Mouse (Mus musculus): ENCODE results near the gene Cacna2d4. TPM values are rescaled to one million over a fixed set of nuclear protein-coding genes. Genes with fewer than 3 reads are reported as not detected.

Cacna2d4 gene
- total RNA-seq, 2 experiments from 2014 or later: 1.7 to 3.1 TPM

- DNase-seq (ENCODE audit: low spot score in 2 of 2): peak in 1 of 2 experiments; percentile 35
- intact Hi-C loops (cut with DNase I): no loop called here
Observed at GRCm38 (mm10) chr6:119276713-119277112, 40.4 kb downstream of the Cacna2d4 start.

GRCm38 (mm10) chr6:119280761-119281160 is 44.4 kb downstream of the Cacna2d4 start:
- peak; percentile 60 to 66 for DNase-seq (ENCODE audit: low spot score in 2 of 2)
- intact Hi-C loops (cut with DNase I): loop anchor here (5.0 kb wide), 1 partner anchor 58 kb away; no protein-coding TSS in a partner anchor

- DNase-seq (ENCODE audit: low spot score in 2 of 2): no peak
- intact Hi-C loops (cut with DNase I): no loop called here
Observed at GRCm38 (mm10) chr6:119301310-119301709, 65.0 kb downstream of the Cacna2d4 start.

- intact Hi-C loops (cut with DNase I): no loop called here
- no peak for DNase-seq (ENCODE audit: low spot score in 2 of 2)
Observed at GRCm38 (mm10) chr6:119303331-119303730, 67.0 kb downstream of the Cacna2d4 start.

- intact Hi-C loops (cut with DNase I): no loop called here
Observed at GRCm38 (mm10) chr6:119307867-119308413, 71.6 kb downstream of the Cacna2d4 start.

GRCm38 (mm10) chr6:119310176-119310575 is 73.8 kb downstream of the Cacna2d4 start:
- DNase-seq (ENCODE audit: low spot score in 2 of 2): peak; percentile 64 to 81
- intact Hi-C loops (cut with DNase I): loop anchor here (5.0 kb wide), 1 partner anchor 73 kb away; the partner anchor contains the start of gene Cacna2d4

More at GRCm38 (mm10) chr6:119307867-119308413, 71.6 kb downstream of the Cacna2d4 start:
- no peak for DNase-seq (ENCODE audit: low spot score in 2 of 2)

GRCm38 (mm10) chr6:119312381-119312780 is 76.1 kb downstream of the Cacna2d4 start:
- no peak for DNase-seq (ENCODE audit: low spot score in 2 of 2)
- intact Hi-C loops (cut with DNase I): loop anchor here (5.0 kb wide), 1 partner anchor 75 kb away; the partner anchor contains the start of gene Cacna2d4

- DNase-seq (ENCODE audit: low spot score in 2 of 2): no peak
- intact Hi-C loops (cut with DNase I): loop anchor here (5.0 kb wide), 1 partner anchor 76 kb away; the partner anchor contains the start of gene Cacna2d4
Observed at GRCm38 (mm10) chr6:119313096-119313495, 76.8 kb downstream of the Cacna2d4 start.

GRCm38 (mm10) chr6:119313588-119314375 is 77.5 kb downstream of the Cacna2d4 start:
- intact Hi-C loops (cut with DNase I): loop anchor here (5.0 kb wide), 1 partner anchor 76 kb away; the partner anchor contains the start of gene Cacna2d4
- DNase-seq (ENCODE audit: low spot score in 2 of 2): peak; percentile 65 to 81

- DNase-seq (ENCODE audit: low spot score in 2 of 2): no peak
- intact Hi-C loops (cut with DNase I): loop anchor here (5.0 kb wide), 1 partner anchor 78 kb away; the partner anchor contains the start of gene Cacna2d4
Observed at GRCm38 (mm10) chr6:119314751-119315476, 78.6 kb downstream of the Cacna2d4 start.

- intact Hi-C loops (cut with DNase I): no loop called here
- no peak for DNase-seq (ENCODE audit: low spot score in 2 of 2)
Observed at GRCm38 (mm10) chr6:119318732-119319131, 82.4 kb downstream of the Cacna2d4 start.

GRCm38 (mm10) chr6:119319358-119319757 is 83.0 kb downstream of the Cacna2d4 start:
- intact Hi-C loops (cut with DNase I): no loop called here
- no peak for DNase-seq (ENCODE audit: low spot score in 2 of 2)

- no peak for DNase-seq (ENCODE audit: low spot score in 2 of 2)
- intact Hi-C loops (cut with DNase I): no loop called here
Observed at GRCm38 (mm10) chr6:119320481-119320880, 84.2 kb downstream of the Cacna2d4 start.

- intact Hi-C loops (cut with DNase I): no loop called here
- DNase-seq (ENCODE audit: low spot score in 2 of 2): peak in 1 of 2 experiments; percentile 72
Observed at GRCm38 (mm10) chr6:119321752-119322151, 85.4 kb downstream of the Cacna2d4 start.

- DNase-seq (ENCODE audit: low spot score in 2 of 2): no peak
- intact Hi-C loops (cut with DNase I): loop anchor here (5.0 kb wide), 1 partner anchor 97 kb away; no protein-coding TSS in a partner anchor
Observed at GRCm38 (mm10) chr6:119324776-119325175, 88.5 kb downstream of the Cacna2d4 start.

- DNase-seq (ENCODE audit: low spot score in 2 of 2): peak in 1 of 2 experiments; percentile 66
- intact Hi-C loops (cut with DNase I): loop anchor here (5.0 kb wide), 1 partner anchor 99 kb away; no protein-coding TSS in a partner anchor
Observed at GRCm38 (mm10) chr6:119325978-119326377, 89.7 kb downstream of the Cacna2d4 start.

GRCm38 (mm10) chr6:119326541-119326940 is 90.2 kb downstream of the Cacna2d4 start:
- no peak for DNase-seq (ENCODE audit: low spot score in 2 of 2)
- intact Hi-C loops (cut with DNase I): loop anchor here (5.0 kb wide), 1 partner anchor 99 kb away; no protein-coding TSS in a partner anchor

- intact Hi-C loops (cut with DNase I): loop anchor here (5.0 kb wide), 1 partner anchor 101 kb away; no protein-coding TSS in a partner anchor
- peak; percentile 49 to 59 for DNase-seq (ENCODE audit: low spot score in 2 of 2)
Observed at GRCm38 (mm10) chr6:119328521-119329115, 92.3 kb downstream of the Cacna2d4 start.

GRCm38 (mm10) chr6:119329215-119329714 is 92.9 kb downstream of the Cacna2d4 start:
- peak; percentile 89 to 98 for DNase-seq (ENCODE audit: low spot score in 2 of 2)
- intact Hi-C loops (cut with DNase I): loop anchor here (5.0 kb wide), 1 partner anchor 102 kb away; no protein-coding TSS in a partner anchor
